Mouse (Mus musculus) gastrocnemius, postnatal 25 days (tissue): ENCODE results near the gene Bcas3. TPM values are rescaled to one million over a fixed set of nuclear protein-coding genes. Genes with fewer than 3 reads are reported as not detected.

Experiments
- DNase-seq: peaks from one replicate; pipeline ENCODE4 v3.0.0; 2022
- total RNA-seq, 2 experiments: library from RNA; stranded (reverse); gene quantifications; 1 replicate in 1 of 2; 2 replicates in 1 of 2; pipeline ENCODE4 v1.2.3; 2021

The Bcas3 gene
- total RNA-seq, 2 experiments from 2014 or later, result 30.1 to 31.5 TPM

DNA sequence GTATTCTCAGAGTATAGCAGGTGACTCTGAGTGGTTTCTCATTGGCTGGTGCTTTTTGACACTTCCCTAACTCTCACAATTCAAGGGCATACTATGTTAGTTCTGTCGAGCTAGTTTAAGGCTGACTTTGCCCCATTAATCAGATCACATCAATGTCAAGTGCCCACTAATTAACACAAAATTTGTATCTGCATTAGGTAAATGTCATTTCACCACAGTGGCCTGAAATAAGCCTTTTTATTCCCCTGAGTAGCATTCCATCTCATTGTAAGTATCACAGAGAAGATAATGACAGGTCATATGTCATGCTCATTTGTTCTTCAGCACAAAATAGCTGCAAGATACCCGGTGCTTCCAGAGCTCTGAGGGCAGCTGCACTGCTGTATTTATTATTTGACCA lies 268.5 kb downstream of the Bcas3 start:
- DNase-seq, result no peak

DNA sequence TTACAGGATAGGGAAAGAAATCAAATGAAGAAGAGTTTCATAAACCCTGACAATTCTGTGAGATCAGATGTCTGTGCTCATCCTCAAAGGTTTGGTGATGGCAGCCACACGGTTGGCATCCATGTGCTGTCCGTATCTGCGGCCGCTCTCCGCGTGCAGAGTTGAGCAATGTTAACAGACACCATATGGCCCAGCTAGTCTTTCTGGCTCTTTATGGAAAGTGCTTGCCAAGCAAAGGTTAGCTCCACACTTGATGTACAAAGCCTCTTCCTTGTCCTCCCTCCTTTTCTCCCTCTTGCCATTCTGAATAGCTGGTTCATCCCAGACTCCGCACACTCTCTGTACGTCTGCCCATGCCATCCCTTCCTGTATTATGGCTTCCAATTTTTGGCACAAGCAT lies 269.0 kb downstream of the Bcas3 start:
- no peak for DNase-seq

DNA sequence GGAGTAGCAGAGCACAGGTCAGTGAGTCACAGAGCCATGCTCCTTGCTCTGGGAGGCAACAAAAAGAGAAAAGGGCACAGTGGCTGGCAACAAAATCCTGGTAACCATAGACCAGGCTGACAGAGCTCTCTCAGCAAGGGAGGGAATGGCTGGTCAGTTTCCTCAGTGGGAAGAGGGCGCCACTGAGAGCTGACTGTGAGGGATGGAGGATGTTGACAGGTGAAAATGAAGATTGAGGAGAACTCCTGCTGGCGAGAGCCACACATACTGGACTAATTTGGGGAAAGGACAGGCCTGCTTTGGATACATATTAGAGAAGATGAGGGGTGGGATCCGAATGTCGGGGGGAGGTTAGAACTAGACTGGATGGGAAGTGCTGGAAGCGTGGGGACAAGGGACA lies 272.2 kb downstream of the Bcas3 start:
- no peak for DNase-seq

DNA sequence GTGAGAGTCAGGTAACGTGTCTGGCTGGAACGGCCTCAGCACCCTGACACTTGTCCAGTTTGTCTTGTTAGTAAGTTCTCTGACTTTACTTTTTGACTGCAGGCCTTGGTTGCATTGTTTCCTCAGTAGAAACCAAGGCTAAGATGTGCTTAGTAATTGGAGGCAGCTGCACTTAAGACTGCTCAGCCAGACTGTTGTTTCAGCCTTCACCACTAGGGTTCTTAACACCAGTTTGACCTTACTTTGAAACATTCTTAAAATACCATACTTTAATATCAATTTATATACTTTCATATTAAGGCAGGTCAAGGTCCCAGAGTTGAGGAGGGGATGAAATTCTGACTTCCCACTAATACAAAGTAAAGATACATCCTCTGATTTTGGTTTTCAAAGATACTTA lies 273.9 kb downstream of the Bcas3 start:
- no peak for DNase-seq

DNA sequence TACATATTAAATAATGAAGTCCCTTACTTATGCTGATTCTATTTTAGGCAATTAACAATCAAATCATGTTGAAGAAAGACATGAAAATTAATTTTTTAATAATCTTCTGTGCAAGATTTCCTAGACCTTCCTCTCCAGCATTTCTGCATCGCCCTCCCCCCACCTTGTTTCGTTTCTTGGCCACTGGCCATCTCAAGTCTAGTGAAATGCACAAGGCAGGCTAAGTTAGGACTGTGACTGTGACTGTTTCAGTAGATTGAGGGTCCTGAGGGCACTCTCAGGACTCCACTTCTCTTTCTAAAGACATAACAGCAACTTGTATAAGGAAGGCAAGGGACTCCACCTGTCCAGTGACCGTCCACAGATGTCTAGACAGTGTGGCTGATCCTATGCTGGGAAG lies 274.4 kb downstream of the Bcas3 start:
- no peak for DNase-seq

DNA sequence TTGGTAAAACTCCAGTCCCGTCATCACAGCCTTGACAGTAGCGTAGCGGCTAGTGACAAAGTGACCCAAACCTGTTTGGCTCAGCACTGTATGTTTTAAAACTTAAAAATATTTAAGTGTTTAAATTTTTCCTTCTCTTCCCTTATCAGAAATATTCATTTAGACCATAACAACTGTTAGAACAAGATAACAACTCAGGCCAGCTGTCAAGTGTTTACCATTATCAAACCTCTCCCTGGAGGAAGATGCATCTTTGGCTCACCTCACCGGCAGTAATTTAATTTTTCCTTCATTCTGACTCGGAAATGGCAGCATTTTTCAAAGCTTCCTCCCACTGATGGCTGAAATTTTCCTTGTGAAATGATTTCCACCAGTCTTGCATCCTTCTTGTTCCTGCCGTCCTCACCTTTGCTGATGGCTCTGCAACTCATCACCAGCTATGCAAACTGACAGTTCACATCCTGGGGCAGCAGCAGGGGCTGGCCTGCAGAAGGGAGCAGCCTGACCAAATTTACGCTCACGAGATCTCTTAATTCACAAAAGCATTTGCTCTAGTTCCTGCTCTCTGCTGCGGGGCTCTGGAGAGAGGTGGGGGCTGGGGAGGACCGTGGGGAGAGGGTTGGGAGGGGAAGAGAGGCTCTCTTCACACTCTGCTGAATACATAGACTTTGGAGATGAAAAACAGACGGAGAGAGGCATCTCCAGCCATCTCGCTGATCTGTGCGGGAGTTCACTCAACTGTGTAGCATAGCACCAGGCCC lies 275.5 kb downstream of the Bcas3 start:
- no peak for DNase-seq

DNA sequence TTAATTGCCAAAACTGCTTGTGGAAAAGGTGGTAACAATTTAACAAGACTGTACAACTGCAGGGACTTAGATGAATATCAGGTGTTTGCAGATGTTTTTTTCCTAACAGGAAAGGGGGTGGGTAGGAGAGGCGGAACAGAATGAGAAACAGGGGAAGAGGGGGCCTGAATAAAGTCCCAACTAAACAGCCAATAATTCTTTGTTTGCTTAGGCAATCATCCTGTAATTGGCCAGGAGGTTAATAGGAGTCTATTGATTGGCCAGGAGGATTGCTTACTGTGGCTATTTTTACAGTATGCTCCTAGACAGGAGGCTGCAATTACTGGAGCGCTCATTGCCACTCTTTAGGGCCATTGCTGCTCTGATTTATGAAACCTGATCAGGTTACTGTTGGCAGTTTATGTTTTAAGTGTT lies 279.6 kb downstream of the Bcas3 start:
- no peak for DNase-seq

DNA sequence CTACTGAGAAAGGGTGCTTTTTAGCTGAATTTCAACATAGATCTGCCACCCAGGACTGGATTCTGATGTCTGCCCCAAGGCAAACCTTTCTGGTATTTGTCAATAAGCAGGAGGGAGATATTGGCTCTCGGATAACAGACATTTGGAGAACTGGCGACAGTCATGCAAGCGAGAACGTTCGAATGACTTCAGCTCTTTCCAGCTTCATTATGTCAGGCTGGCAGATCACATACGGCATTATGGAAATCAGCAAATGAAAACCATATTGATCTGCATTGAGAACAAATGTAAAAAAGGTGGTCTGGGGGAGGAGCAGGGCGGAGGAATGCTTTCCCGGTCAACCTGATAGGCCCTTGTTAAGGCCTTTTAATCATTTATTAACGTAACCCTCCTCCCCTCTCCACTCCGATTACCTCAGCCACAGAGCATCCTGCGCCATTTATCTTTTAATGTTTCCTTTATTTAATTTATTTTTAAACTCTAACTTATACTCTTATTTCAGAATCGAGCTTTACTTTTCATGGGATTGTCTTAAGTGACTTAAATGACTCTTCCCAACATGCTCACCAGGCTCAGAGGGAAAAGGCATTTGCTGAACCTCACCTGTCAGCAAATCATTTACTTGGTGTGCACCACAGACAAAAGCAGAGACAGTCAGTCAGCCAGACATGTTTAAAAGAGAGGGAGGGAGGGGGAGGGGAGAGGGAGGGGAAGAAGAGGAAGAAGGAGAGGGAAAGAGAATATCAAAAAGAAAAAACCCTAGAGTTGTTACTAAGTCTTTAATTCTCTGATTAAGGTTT lies 285.9 kb downstream of the Bcas3 start:
- no peak for DNase-seq

DNA sequence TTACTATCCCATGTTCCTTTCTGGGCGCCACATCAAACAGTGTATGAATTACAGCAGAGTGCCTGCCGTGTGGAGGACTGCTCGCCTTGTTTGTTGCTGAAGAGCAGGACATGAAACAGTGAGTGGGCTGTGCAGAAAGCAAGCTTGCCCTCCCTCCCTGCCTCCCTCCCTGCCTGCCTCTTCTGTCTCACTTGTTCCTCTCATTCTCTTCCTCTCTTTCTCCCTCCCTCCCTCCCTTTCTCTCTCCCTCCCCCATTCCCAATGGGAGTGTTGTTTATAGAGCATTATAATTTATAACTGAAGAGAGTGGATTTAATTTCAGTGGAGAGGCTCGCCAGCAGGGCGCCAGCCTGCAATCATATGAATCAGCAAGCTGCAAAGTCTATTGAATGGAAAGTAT lies 287.7 kb downstream of the Bcas3 start:
- DNase-seq, result no peak

DNA sequence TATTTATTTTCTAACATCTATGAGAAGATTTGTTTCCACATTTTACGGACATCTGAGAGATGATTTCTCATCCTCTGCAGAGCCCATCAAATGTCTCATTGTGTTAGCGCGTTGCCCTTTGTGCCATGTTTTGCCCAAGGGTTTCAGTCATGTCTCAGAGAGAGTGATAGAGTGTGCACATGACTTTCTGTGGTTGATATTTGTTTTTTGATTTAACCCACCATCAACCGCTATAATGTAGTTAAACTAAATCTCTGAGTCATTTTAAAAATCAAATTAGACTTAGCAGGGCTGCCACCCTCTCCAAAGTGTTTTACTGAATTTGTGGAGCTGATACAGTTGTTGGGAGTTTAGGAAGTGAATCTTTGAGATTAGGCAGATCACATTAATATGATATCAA lies 288.5 kb downstream of the Bcas3 start:
- DNase-seq, result no peak

DNA sequence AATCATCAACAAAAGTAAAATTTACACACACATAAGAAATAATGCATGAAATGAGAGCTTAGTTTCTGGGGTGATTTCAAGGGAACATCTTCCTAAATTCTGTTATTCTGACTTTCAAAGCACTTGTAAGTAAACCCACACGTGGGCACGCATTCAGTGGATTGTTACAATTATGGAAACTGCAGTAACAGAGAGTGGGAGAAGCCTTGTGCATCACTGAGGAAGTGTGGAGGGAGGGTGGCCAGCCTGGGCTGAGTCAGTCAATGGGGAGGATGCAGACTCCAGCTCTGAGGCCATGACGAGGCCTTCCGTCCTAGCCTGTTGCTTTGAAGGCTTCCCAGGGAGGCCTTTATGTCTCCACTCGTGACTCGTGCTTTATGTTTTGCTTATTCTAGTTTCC lies 289.6 kb downstream of the Bcas3 start:
- no peak for DNase-seq

DNA sequence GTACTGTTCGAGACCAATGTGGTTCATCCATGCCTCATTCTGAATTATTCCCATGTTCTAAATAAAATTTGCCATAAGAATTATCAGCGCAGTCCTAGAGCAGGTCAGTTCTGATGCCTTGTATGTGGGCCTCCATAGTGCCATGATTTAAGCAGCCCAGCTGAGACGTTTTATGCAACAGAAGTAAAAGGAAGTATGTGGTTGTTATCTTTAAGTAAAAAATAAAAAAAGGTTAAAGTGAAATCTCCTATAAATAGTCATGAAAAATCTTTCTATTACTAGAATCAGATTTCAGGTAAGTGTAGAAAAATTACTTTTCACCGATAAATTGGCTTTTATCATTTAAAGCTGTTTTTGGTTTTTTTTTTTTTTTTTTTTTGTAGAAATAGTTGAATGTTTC lies 290.1 kb downstream of the Bcas3 start:
- DNase-seq, result no peak

DNA sequence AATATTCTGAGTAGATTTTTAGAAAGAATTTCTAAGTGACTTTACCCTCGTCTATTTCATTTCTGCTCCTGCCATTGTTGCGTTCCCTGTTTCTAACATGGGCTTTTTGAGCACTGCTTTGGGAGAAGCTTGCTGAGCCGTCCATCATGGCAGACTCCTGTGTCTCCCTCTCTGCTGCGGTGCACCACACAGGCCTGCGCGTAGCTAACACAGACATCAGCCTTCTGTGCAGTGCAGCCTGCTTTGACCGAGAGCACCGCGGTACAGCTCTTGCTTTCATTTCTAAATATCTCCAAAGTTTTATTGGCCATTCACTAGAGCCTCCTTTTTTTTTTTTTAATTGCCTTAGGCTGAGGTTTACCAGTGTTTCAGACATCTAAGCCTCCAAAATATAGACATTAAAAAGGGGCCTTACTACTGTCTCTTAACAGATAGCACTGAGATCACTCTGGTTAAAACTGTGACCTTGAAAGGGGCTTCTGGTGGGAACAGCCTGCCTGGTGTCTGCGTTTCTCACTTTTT lies 290.6 kb downstream of the Bcas3 start:
- no peak for DNase-seq

DNA sequence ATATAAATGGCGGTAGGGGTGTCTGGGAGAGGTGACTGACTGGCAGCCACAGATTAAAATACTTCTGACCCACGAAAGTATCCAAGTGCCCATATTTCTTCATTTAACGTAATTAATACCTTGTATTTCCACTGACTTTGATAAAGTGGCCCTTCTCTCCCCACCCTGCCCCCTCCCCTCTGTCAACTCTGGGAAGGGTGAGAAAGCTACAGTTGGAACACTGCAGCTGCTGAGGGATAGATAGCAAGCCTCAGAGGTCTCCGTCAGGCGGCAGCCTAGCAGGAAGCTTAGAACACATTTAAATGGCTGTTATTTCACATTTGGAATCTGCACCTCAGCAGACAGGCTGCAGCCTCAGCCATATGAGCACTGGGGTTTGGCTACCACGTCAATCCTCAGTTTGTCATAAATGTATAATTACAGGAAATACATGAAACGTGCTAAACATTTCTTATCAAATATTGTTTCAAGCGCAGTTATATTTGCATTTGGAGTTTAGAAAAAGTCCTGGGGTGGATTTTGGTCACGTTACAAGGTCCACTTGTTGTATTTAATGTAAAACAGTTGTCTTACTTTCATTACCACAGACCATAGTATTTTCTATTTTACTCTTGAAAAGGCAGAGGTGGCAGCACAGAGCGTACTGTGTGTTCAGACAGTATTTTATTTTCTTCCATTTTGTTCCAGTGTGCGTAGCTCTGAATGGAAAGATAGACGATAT lies 291.2 kb downstream of the Bcas3 start:
- DNase-seq, result no peak

DNA sequence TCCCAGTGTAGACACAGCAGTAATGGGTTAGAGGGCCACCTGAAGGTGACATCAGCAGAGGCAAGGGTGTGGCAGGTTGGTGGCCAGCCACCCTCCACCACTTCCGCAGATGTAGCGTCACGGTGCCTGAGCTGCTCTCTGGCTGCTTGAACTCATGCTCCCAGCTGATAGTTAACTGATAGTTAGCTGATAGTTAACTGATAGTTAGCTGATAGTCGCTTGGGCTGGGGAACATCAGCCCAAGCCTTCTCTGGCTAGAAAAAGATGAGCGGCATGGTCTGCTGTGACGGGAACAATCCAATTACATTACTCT lies 291.7 kb downstream of the Bcas3 start:
- DNase-seq, result no peak

DNA sequence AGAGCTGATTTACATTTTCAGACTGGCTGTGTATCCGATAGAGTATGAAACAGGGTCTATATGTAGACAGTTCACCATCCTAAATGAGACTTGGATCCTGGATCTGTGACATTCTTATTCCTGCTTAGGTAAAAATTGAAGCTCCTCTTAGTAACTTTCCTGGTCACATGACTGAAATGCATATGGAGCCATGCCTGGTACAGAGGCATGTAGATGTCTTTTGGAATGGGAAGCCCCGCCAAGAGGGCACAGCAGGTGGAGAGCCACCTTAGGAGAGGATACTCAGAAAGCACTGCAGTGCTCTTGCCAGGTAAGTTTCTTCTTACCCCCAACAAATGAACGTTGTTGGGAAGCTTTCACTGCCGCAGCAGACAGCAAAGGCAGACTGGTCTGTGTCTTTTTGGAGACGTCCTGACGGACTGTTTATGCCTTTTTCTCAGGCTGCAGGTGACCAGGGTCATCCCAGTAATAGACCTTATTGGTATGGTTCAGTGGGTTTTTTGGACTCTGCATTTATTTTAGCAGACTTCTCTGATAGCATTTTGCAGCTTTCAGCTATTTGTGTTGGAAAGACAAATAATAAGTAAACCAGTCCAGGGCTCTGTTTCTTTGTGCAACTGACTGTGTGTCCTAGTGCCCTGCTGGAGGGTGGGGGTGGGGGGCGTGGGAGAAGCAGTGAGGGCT lies 292.3 kb downstream of the Bcas3 start:
- DNase-seq, result no peak

DNA sequence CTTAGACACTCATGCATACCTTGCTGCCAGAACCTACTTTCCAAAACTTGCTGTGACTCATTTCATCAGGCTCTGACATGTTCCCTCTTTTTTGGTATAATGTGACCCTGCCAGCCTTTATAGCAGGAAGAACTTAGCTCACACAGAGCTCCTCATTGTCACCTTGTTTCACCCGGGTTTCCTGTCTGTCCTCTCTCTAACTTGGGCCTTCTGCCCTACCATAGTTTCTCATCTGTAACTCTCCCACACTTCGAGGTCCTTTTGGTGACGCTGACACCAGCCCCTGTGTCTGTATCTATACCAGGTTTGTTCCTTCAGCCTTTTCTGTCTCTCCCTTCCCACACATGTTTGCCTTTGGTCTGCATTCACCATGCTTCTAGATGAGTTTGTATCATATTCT lies 295.9 kb downstream of the Bcas3 start:
- DNase-seq, result no peak

DNA sequence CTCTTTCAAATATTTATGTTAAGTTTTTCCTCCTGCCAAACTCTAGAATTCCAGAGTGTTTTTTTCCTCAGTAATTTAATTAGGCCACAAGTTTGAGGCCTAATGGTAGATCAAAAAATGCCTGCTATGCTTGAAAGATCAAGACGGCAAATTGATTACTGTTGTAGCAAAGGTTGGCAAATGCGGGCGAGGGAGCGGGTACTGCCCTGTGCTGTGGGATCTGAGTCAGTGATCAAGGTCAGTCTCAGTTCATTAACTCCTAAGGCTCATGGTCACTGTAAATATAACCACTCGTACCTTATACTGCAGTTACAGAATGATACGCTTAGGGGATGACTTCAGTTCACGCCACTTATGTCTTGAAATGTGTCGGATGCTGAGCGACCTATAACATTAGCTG lies 296.4 kb downstream of the Bcas3 start:
- no peak for DNase-seq

DNA sequence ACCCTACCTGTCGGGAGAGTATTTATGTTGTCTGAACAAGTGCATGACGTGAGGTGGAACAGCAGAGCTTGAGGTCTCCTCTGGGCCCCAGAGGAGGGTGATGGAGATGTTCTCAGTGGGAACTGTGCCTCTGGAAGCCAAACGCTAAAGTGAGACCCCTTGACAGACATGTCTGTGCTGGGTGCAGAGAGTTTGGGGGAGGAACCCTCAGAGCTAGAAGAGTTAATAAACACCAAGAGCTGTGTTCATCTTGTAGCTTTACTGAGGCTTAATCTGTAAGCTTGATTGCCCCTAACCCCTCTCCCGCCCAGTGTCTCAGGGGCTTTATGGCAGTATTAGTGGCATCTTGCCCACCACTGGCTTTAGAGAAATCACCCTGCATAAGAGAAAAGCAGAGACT lies 304.5 kb downstream of the Bcas3 start:
- no peak for DNase-seq

DNA sequence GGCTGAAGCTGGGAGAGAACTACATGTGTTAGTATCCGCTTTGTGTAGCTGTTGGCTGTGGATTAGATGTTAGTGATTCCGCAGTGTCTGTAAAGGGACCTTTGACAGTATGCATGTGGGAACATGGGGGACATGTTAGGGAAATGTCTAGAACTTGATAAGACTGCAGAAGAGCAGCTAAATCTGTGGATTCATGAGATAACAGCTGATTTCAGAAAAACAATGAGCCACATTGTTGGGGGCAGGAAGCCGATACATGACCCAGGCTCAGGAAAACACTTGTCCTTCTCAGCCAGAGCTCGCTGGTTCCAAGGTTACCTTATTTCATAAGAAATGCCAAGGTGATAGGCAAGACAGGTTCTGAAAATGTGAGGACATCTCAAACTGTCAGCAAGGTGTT lies 307.3 kb downstream of the Bcas3 start:
- DNase-seq, result no peak

DNA sequence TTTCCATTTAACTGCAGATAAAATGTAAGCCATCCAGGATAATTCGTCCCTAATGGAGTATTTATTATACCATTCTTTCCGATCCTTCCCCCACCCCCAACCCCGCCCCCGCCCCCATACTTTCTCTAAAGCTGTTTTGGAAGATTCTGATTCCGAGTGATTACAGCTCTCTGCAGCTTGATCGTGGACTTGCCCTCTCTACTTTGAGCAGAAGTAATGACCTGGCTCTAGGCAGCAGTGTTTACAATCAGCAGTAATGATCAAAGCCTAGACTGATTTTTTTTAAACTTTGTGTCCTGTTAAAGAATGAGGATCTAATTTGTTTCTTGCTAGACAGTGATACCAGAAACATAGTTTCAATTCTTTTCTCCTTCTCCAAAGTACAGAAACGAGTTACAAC lies 314.2 kb downstream of the Bcas3 start:
- no peak for DNase-seq

DNA sequence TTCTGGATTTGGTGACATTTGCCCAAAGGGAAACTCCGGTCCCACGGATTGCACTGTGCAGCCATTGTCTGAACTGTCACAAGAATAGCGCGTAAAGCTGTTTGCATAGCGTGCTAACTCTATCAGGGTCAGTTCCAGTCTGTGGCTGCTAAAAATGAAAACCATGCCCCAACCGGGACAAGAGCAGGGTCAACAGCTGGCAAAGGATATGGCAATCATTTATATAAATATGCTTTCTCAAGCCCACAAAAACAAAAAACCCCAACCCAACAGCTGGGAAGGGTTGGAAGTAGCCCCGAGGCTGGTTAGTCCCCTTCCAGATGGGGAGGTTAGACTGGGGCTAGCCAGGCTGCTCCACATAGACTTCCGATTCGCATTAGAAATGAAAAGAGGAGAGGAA lies 314.8 kb downstream of the Bcas3 start:
- DNase-seq, result no peak
